Mouse (Mus musculus): Measurements from ENCODE around the gene Gtf2h1. TPM values are rescaled to one million over a fixed set of nuclear protein-coding genes. Genes with fewer than 3 reads are reported as not detected.

The Gtf2h1 gene
- polyA plus RNA-seq, 1 experiment from 2014 or later, result 53.5 TPM

Other genes starting within 250 kb of the Gtf2h1 start
- 17.6 and 19.6 TPM in 2 replicates for gene Sergef, start 156.3 kb upstream of the Gtf2h1 start, polyA plus RNA-seq (2016; fragmentation: Nextera tagmentation; extraction: Ambion mirVana)
- 0.51 and 0.79 TPM in 2 replicates for gene Tph1, start 123.6 kb upstream of the Gtf2h1 start, polyA plus RNA-seq (2016; fragmentation: Nextera tagmentation; extraction: Ambion mirVana)
- 41.7 and 46.6 TPM in 2 replicates for gene Saal1, start 85.4 kb upstream of the Gtf2h1 start, polyA plus RNA-seq (2016; fragmentation: Nextera tagmentation; extraction: Ambion mirVana)
- not detected in 2 replicates for gene Saa3, start 80.4 kb upstream of the Gtf2h1 start, polyA plus RNA-seq (2016; fragmentation: Nextera tagmentation; extraction: Ambion mirVana)
- not detected in 2 replicates for gene Saa4, start 63.5 kb upstream of the Gtf2h1 start, polyA plus RNA-seq (2016; fragmentation: Nextera tagmentation; extraction: Ambion mirVana)
- gene Saa1, start 53.1 kb upstream of the Gtf2h1 start, polyA plus RNA-seq (2016; fragmentation: Nextera tagmentation; extraction: Ambion mirVana), result 0.21 TPM in 1 of 2 replicates, not detected in the other
- 0.19 TPM in 1 of 2 replicates, not detected in the other for gene Saa2, start 44.3 kb upstream of the Gtf2h1 start, polyA plus RNA-seq (2016; fragmentation: Nextera tagmentation; extraction: Ambion mirVana)
- 16.3 and 22.3 TPM in 2 replicates for gene Hps5, start within 50 bp of the Gtf2h1 start, polyA plus RNA-seq (2016; fragmentation: Nextera tagmentation; extraction: Ambion mirVana)
- gene Ldha, start 45.4 kb downstream of the Gtf2h1 start, polyA plus RNA-seq (2016; fragmentation: Nextera tagmentation; extraction: Ambion mirVana), result 2,560 and 3,667 TPM in 2 replicates
- gene Ldhc, start 65.1 kb downstream of the Gtf2h1 start, polyA plus RNA-seq (2016; fragmentation: Nextera tagmentation; extraction: Ambion mirVana), result 0.12 TPM in 1 of 2 replicates, not detected in the other
- gene Tsg101, start 123.9 kb downstream of the Gtf2h1 start, polyA plus RNA-seq (2016; fragmentation: Nextera tagmentation; extraction: Ambion mirVana), result 265 and 310 TPM in 2 replicates
- gene Uevld, start 162.4 kb downstream of the Gtf2h1 start, polyA plus RNA-seq (2016; fragmentation: Nextera tagmentation; extraction: Ambion mirVana), result 13.5 and 14.3 TPM in 2 replicates
- not detected in 2 replicates for gene Gm9999, start 187.5 kb downstream of the Gtf2h1 start, polyA plus RNA-seq (2016; fragmentation: Nextera tagmentation; extraction: Ambion mirVana)
- gene Spty2d1, start 212.3 kb downstream of the Gtf2h1 start, polyA plus RNA-seq (2016; fragmentation: Nextera tagmentation; extraction: Ambion mirVana), result 11.1 and 12.8 TPM in 2 replicates

Measured in midbrain, embryonic 10.5 days (tissue).